Mouse (Mus musculus) macrophage (primary cell): ENCODE data around the gene Plppr3. TPM values are rescaled to one million over a fixed set of nuclear protein-coding genes. Genes with fewer than 3 reads are reported as not detected.

Source experiments
- H3K27ac ChIP-seq: fragments of 350-480 bp; formaldehyde crosslinking; 2 replicates; pipeline ENCODE4 v1.9.0; 2021
- H3K36me3 ChIP-seq: fragments of 350-480 bp; formaldehyde crosslinking; 2 replicates; pipeline ENCODE4 v1.9.0; 2021; ENCODE audit errors: inconsistent target
- H3K4me3 ChIP-seq: fragments of 350-480 bp; formaldehyde crosslinking; 2 replicates; pipeline ENCODE4 v1.9.0; 2021; ENCODE audit errors: inconsistent target
- H3K79me2 ChIP-seq: fragments of 350-480 bp; formaldehyde crosslinking; 2 replicates; pipeline ENCODE4 v1.9.0; 2021; ENCODE audit errors: inconsistent target
- WGBS: methylation state at CpG from one replicate; pipeline ENCODE4 v1.1.7; 2026; ENCODE audit warnings: inconsistent platforms; ENCODE audit not compliant: missing documents; 5-methylcytosine and 5-hydroxymethylcytosine counted together
- polyA plus RNA-seq: library from polyadenylated mRNA; stranded (reverse); fragments of 250-400 nt; gene quantifications from 3 replicates; pipeline ENCODE4 v1.2.4, GENCODE M21; 2018; ENCODE audit warnings: inconsistent platforms

Gene Plppr3
- polyA plus RNA-seq, 1 experiment from 2014 or later, result 1.0 TPM

- WGBS, result 77% methylated on average over 2 of the region's 2 CpGs
Observed at GRCm38 (mm10) chr10:79817111-79817510, 57.3 kb downstream of the Plppr3 start.

DNA sequence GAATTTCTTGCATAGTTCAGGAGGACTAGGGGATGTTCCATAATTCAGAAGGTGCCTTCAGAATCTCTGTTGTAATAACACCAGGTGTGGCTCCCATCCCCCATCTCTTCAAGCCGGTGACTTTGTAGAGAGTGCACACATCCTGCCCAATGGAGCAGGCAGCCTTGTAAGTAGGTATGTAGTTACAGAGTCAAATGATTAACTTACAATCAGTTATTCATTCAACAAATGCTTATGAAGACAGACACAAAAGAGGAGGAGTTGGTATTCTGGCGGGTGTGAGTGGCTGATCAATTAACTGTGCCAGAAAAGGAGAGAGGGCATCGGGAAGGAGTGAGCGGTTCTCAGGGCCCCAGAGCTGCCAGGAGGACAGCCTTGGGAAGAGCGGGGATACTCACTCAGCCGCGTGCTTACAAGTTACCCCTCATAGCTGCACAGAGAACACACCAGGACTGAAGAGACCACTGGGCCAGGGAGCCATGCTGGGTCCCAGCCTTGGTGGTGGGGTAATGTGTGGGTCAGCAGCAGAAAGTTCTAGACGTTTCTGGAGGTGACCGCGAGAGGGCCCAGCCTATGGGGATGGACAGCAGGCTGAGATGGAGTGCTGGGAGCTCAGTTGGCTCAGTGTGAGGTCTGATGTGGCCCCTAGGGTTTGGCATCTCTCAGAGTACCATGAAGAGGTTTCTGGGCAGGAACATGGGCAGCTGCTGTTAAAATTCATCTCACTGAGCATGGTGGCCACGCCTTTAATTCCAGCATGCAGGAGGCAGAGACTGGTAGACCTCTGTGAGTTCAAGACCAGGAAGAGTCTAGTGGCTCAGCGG lies 58.6 kb downstream of the Plppr3 start:
- Histone ChIP-seq H3K36me3 (no peaks in the 10 kb centered on the region), H3K27ac (no peak overlapping the region), H3K79me2 (no peaks in the 10 kb centered on the region), H3K4me3 (no peak overlapping the region)
- WGBS, result 97% methylated on average over 12 of the region's 12 CpGs

More at GRCm38 (mm10) chr10:79817111-79817510, 57.3 kb downstream of the Plppr3 start:
- no peak overlapping the region for H3K27ac ChIP-seq
- no peaks in the 10 kb centered on the region for H3K79me2 ChIP-seq
- no peak overlapping the region for H3K4me3 ChIP-seq
- H3K36me3 ChIP-seq, result no peaks in the 10 kb centered on the region

- H3K27ac ChIP-seq, result no peak overlapping the region
- 96% methylated on average over 5 of the region's 5 CpGs for WGBS
- no peaks in the 10 kb centered on the region for H3K36me3 ChIP-seq
- no peak overlapping the region for H3K4me3 ChIP-seq
- H3K79me2 ChIP-seq, result no peaks in the 10 kb centered on the region
Observed at GRCm38 (mm10) chr10:79814271-79814842, 60.1 kb downstream of the Plppr3 start.

GRCm38 (mm10) chr10:79811736-79812637 lies 62.4 kb downstream of the Plppr3 start:
- Histone ChIP-seq H3K79me2 (no peaks in the 10 kb centered on the region), H3K4me3 (no peak overlapping the region), H3K27ac (no peak overlapping the region), H3K36me3 (no peaks in the 10 kb centered on the region)
- 41% methylated on average over 15 of the region's 15 CpGs for WGBS

Other genes with a start within 250 kb of the Plppr3 start
- 0.15 to 0.53 TPM (median 0.38 TPM) in 3 replicates for gene Shc2, start 236.7 kb downstream of the Plppr3 start, polyA plus RNA-seq
- not detected in 3 replicates for gene Odf3l2, start 228.9 kb downstream of the Plppr3 start, polyA plus RNA-seq
- not detected in 3 replicates for gene Madcam1, start 210.1 kb downstream of the Plppr3 start, polyA plus RNA-seq
- gene Tpgs1, start 205.3 kb downstream of the Plppr3 start, polyA plus RNA-seq, result 10.4 to 41.3 TPM (median 25.9 TPM) in 3 replicates
- 78.9 to 136 TPM (median 128 TPM) in 3 replicates for gene Cdc34, start 192.4 kb downstream of the Plppr3 start, polyA plus RNA-seq
- gene Gzmm, start 185.6 kb downstream of the Plppr3 start, polyA plus RNA-seq, result 0.30 TPM in 1 of 3 replicates, not detected in the others
- 331 to 456 TPM (median 356 TPM) in 3 replicates for gene Bsg, start 170.1 kb downstream of the Plppr3 start, polyA plus RNA-seq
- gene Hcn2, start 158.0 kb downstream of the Plppr3 start, polyA plus RNA-seq, result 0.30 to 1.6 TPM (median 0.40 TPM) in 3 replicates
- gene Polrmt, start 128.1 kb downstream of the Plppr3 start, polyA plus RNA-seq, result 11.4 to 13.9 TPM (median 11.7 TPM) in 3 replicates
- gene Fgf22, start 119.6 kb downstream of the Plppr3 start, polyA plus RNA-seq, result not detected in 3 replicates
- 20.1 to 34.6 TPM (median 21.2 TPM) in 3 replicates for gene Rnf126, start 107.7 kb downstream of the Plppr3 start, polyA plus RNA-seq
- gene Fstl3, start 97.4 kb downstream of the Plppr3 start, polyA plus RNA-seq, result 0.12 to 0.67 TPM (median 0.47 TPM) in 3 replicates
- gene Prss57, start 83.7 kb downstream of the Plppr3 start, polyA plus RNA-seq, result not detected in 3 replicates
- 1.3 to 1.9 TPM (median 1.8 TPM) in 3 replicates for gene Palm, start 81.1 kb downstream of the Plppr3 start, polyA plus RNA-seq
- gene Misp, start 53.6 kb downstream of the Plppr3 start, polyA plus RNA-seq, result 0.23 to 0.95 TPM (median 0.93 TPM) in 3 replicates
- 119 to 188 TPM (median 143 TPM) in 3 replicates for gene Ptbp1, start 20.2 kb downstream of the Plppr3 start, polyA plus RNA-seq
- gene Prtn3, start 158 bp downstream of the Plppr3 start, polyA plus RNA-seq, result 0.96 to 1.6 TPM (median 1.2 TPM) in 3 replicates
- gene Elane, start 11.6 kb upstream of the Plppr3 start, polyA plus RNA-seq, result 0.67 to 0.89 TPM in 2 of 3 replicates, not detected in the other
- not detected in 3 replicates for gene Cfd, start 16.2 kb upstream of the Plppr3 start, polyA plus RNA-seq
- gene Med16, start 34.3 kb upstream of the Plppr3 start, polyA plus RNA-seq, result 10.6 to 18.8 TPM (median 16.5 TPM) in 3 replicates
- 5.7 TPM in 1 of 3 replicates, not detected in the others for gene Gm26602, start 36.2 kb upstream of the Plppr3 start, polyA plus RNA-seq
- 0.27 to 0.89 TPM (median 0.30 TPM) in 3 replicates for gene Kiss1r, start 42.3 kb upstream of the Plppr3 start, polyA plus RNA-seq
- gene R3hdm4, start 46.6 kb upstream of the Plppr3 start, polyA plus RNA-seq, result 41.6 to 61.5 TPM (median 54.4 TPM) in 3 replicates
- gene Arid3a, start 52.4 kb upstream of the Plppr3 start, polyA plus RNA-seq, result 13.8 to 37.4 TPM (median 29.1 TPM) in 3 replicates
- 11.4 to 31.4 TPM (median 18.8 TPM) in 3 replicates for gene Wdr18, start 85.5 kb upstream of the Plppr3 start, polyA plus RNA-seq
- gene Grin3b, start 96.1 kb upstream of the Plppr3 start, polyA plus RNA-seq, result not detected in 3 replicates
- gene Tmem259, start 109.7 kb upstream of the Plppr3 start, polyA plus RNA-seq, result 37.3 to 67.6 TPM (median 52.3 TPM) in 3 replicates
- 4.0 to 9.8 TPM (median 4.7 TPM) in 3 replicates for gene Cnn2, start 114.0 kb upstream of the Plppr3 start, polyA plus RNA-seq
- gene Abca7, start 121.9 kb upstream of the Plppr3 start, polyA plus RNA-seq, result 3.3 to 10.6 TPM (median 4.0 TPM) in 3 replicates
- gene Arhgap45, start 142.0 kb upstream of the Plppr3 start, polyA plus RNA-seq, result 56.2 to 124 TPM (median 74.2 TPM) in 3 replicates
- gene Polr2e, start 165.2 kb upstream of the Plppr3 start, polyA plus RNA-seq, result 51.6 to 65.8 TPM (median 54.3 TPM) in 3 replicates
- 427 to 512 TPM (median 481 TPM) in 3 replicates for gene Gpx4, start 172.5 kb upstream of the Plppr3 start, polyA plus RNA-seq
- 23.7 to 43.6 TPM (median 42.5 TPM) in 3 replicates for gene Sbno2, start 230.9 kb upstream of the Plppr3 start, polyA plus RNA-seq
- 72.6 to 106 TPM (median 79.6 TPM) in 3 replicates for gene Stk11, start 241.2 kb upstream of the Plppr3 start, polyA plus RNA-seq